Mouse (Mus musculus): ENCODE results near the gene Scml4. TPM values are rescaled to one million over a fixed set of nuclear protein-coding genes. Genes with fewer than 3 reads are reported as not detected.

Scml4 gene
- total and polyA plus RNA-seq, 3 experiments: 0.03 to 0.08 TPM; not detected in 1

DNA sequence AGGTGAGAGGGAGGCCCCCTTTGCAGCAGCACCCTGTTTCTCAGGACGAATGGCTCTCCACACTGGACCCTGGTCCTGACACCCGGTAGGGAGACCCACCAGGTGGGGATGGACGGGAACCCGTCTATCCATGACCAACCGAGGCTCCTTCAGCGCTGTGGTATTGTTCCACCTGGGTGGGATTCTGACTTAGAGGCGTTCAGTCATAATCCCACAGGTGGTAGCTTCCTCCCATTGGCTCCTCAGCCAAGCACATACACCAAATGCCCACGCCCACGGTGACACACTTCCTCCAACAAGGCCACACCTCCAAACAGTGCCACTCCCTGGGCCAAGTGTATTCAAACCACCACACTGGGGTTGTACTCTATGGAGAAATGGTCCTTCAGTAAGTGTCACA is 3.6 kb upstream of the Scml4 start:
- no peaks in the 10 kb centered on the region for H3K9me3 ChIP-seq (replicated peaks; ENCODE audit: insufficient read depth, low read length)
- no peaks in the 10 kb centered on the region for H3K4me1 ChIP-seq (ENCODE audit: control insufficient read depth in 1 of 2, insufficient read depth in 2 of 2, low read length in 2 of 2)
- H3K27ac ChIP-seq (ENCODE audit: control insufficient read depth, low read depth, low read length): no peak overlapping the region
- DNase-seq (ENCODE audit: low read depth, low spot score): no peak
- H3K36me3 ChIP-seq (ENCODE audit: control insufficient read depth in 1 of 2, insufficient read depth in 2 of 2, low read length in 2 of 2): no peaks in the 10 kb centered on the region
- no peak overlapping the region for H3K9ac ChIP-seq (ENCODE audit: control insufficient read depth, low read depth, low read length, poor library complexity, severe bottlenecking)
- TF ChIP-seq NRF1 (IDR thresholded peaks at IDR 0.05; ENCODE audit: insufficient read depth, low read depth, low read length, poor library complexity, severe bottlenecking) (no peak), KAT2A (conservative IDR thresholded peaks at IDR 0.05; ENCODE audit: low read depth, low read length) (no peak), GATA1 (IDR thresholded peaks at IDR 0.05; ENCODE audit: low read depth, low read length) (no peak), JUND (IDR thresholded peaks at IDR 0.05; ENCODE audit: low read depth, low read length) (no peak), MXI1 (IDR thresholded peaks at IDR 0.05; ENCODE audit: low read depth, low read length) (no peak), MAFK (IDR thresholded peaks at IDR 0.05; ENCODE audit: borderline replicate concordance, low read depth, low read length) (no peak), ZC3H11A (IDR thresholded peaks at IDR 0.05; ENCODE audit: low read depth, low read length) (no peak), NELFE (IDR thresholded peaks at IDR 0.05; ENCODE audit: low read depth, low read length) (no peak), USF2 (IDR thresholded peaks at IDR 0.05; ENCODE audit: borderline replicate concordance in 1 of 2, insufficient read depth in 1 of 2, low read depth in 1 of 2, low read length in 2 of 2) (no peak), HCFC1 (IDR thresholded peaks at IDR 0.05; ENCODE audit: low read depth, low read length) (no peak), TBP (IDR thresholded peaks at IDR 0.05; ENCODE audit: low read depth, low read length) (no peak), RCOR1 (IDR thresholded peaks at IDR 0.05; ENCODE audit: low read depth, low read length) (no peak), USF1 (IDR thresholded peaks at IDR 0.05; ENCODE audit: low read depth, low read length) (no peak), ELF1 (IDR thresholded peaks at IDR 0.05; ENCODE audit: low read depth, low read length) (no peak), POLR2A (IDR thresholded peaks at IDR 0.05; ENCODE audit: control insufficient read depth in 1 of 2, insufficient read depth in 1 of 2, low read depth in 1 of 2, low read length in 2 of 2, poor library complexity in 1 of 2) (no peak), MYB (IDR thresholded peaks at IDR 0.05; ENCODE audit: low read depth, low read length) (no peak)
- no peaks in the 10 kb centered on the region for H3K79me2 ChIP-seq (ENCODE audit: control insufficient read depth, insufficient read depth, low read length, poor library complexity)
- H3K27me3 ChIP-seq (ENCODE audit: control insufficient read depth in 1 of 2, insufficient read depth in 2 of 2, low read length in 2 of 2): no peaks in the 10 kb centered on the region; a peak in 1 of 4 replicates
- no peak overlapping the region for H3K4me3 ChIP-seq (ENCODE audit: control insufficient read depth in 1 of 2, insufficient read depth in 1 of 2, low read depth in 2 of 2, low read length in 2 of 2)

DNA sequence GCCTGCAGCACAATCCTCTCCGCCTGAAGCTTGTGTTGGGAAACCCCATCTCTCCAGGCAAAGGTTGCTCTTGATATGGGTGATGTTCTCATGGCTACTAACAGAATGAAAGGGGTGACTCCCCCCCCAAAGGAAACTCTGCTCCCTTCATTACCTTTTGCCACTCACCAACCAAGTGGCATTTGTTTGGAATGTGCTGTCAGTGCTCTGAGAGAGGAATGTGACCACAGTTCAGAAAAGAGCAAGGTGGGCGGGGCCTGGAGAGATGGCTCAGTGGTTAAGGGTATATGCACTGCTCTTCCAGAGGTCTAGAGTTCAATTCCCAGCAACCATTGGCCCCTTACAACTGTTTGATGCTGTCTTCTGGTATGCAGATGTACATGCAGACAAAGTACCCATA is 3.1 kb upstream of the Scml4 start:
- no peaks in the 10 kb centered on the region; a peak in 1 of 4 replicates for H3K27me3 ChIP-seq (ENCODE audit: control insufficient read depth in 1 of 2, insufficient read depth in 2 of 2, low read length in 2 of 2)
- H3K79me2 ChIP-seq (ENCODE audit: control insufficient read depth, insufficient read depth, low read length, poor library complexity): no peaks in the 10 kb centered on the region
- no peak for TF ChIP-seq NRF1 (IDR thresholded peaks at IDR 0.05; ENCODE audit: insufficient read depth, low read depth, low read length, poor library complexity, severe bottlenecking)
- no peak for TF ChIP-seq BHLHE40 (IDR thresholded peaks at IDR 0.05; ENCODE audit: borderline replicate concordance, low read depth, low read length)
- TF ChIP-seq ZMIZ1 (IDR thresholded peaks at IDR 0.05; ENCODE audit: low read depth, low read length): no peak
- TF ChIP-seq MYC (IDR thresholded peaks at IDR 0.05; ENCODE audit: low read depth, low read length): no peak
- no peak for TF ChIP-seq POLR2AphosphoS2 (IDR thresholded peaks at IDR 0.05; ENCODE audit: low read length)
- no peak for TF ChIP-seq UBTF (IDR thresholded peaks at IDR 0.05; ENCODE audit: borderline replicate concordance, insufficient read depth, low read depth, low read length)
- no peak for TF ChIP-seq ETS1 (IDR thresholded peaks at IDR 0.05; ENCODE audit: low read depth, low read length)
- no peaks in the 10 kb centered on the region for H3K9me3 ChIP-seq (replicated peaks; ENCODE audit: insufficient read depth, low read length)
- H3K36me3 ChIP-seq (ENCODE audit: control insufficient read depth in 1 of 2, insufficient read depth in 2 of 2, low read length in 2 of 2): no peaks in the 10 kb centered on the region
- no peak overlapping the region for H3K27ac ChIP-seq (ENCODE audit: control insufficient read depth, low read depth, low read length)
- DNase-seq (ENCODE audit: low read depth, low spot score): no peak
- no peak overlapping the region for H3K9ac ChIP-seq (ENCODE audit: control insufficient read depth, low read depth, low read length, poor library complexity, severe bottlenecking)
- H3K4me1 ChIP-seq (ENCODE audit: control insufficient read depth in 1 of 2, insufficient read depth in 2 of 2, low read length in 2 of 2): no peaks in the 10 kb centered on the region
- no peak overlapping the region for H3K4me3 ChIP-seq (ENCODE audit: control insufficient read depth in 1 of 2, insufficient read depth in 1 of 2, low read depth in 2 of 2, low read length in 2 of 2)

All from MEL (cell line).